Mouse (Mus musculus) lung, embryonic 16.5 days (tissue): ENCODE results near the gene Mmp11. TPM values are rescaled to one million over a fixed set of nuclear protein-coding genes. Genes with fewer than 3 reads are reported as not detected.
A peak's percentile ranks its signal among the peaks of the same experiment; 100 is the strongest.
"Not testable (repeated sequence)": the region's sequence is repeated elsewhere in the genome, so short reads cannot be mapped to it uniquely, and the experiment has no call there.

ENCODE experiments used
- ATAC-seq: fragments of 200-750 bp; cut with Nextera tagmentation; 2 replicates; pipeline ENCODE4 v1.8.0; 2017; ENCODE audit warnings: low read depth, mild to moderate bottlenecking, moderate library complexity
- H3K27ac ChIP-seq: fragments of 300-500 bp; sonication (generic); 2 replicates; pipeline ENCODE4 v1.5.1; 2014; ENCODE audit warnings: mild to moderate bottlenecking, control low read depth, low read length
- H3K27me3 ChIP-seq: fragments of 300-500 bp; sonication (generic); 2 replicates; pipeline ENCODE4 v1.6.1; 2014; ENCODE audit warnings: low read depth, low read length, mixed read lengths; ENCODE audit not compliant: control insufficient read depth, insufficient read depth
- H3K36me3 ChIP-seq: fragments of 300-500 bp; sonication (generic); 2 replicates; pipeline ENCODE4 v1.6.1; 2014; ENCODE audit warnings: low read length; ENCODE audit not compliant: control insufficient read depth, insufficient read depth
- H3K4me1 ChIP-seq: fragments of 300-500 bp; sonication (generic); replicated peaks from 2 replicates; pipeline ENCODE4 v1.6.1; 2014; ENCODE audit warnings: low read length, mixed read lengths; ENCODE audit not compliant: control insufficient read depth, insufficient read depth
- H3K4me2 ChIP-seq: fragments of 300-500 bp; sonication (generic); 2 replicates; pipeline ENCODE4 v1.6.1; 2014; ENCODE audit warnings: low read depth, low read length, control low read depth
- H3K4me3 ChIP-seq: fragments of 300-500 bp; sonication (generic); 2 replicates; pipeline ENCODE4 v1.5.1; 2014; ENCODE audit warnings: mild to moderate bottlenecking, low read length, control low read depth
- H3K9ac ChIP-seq: fragments of 300-500 bp; sonication (generic); 2 replicates; pipeline ENCODE4 v1.6.1; 2014; ENCODE audit warnings: low read length, control low read depth
- H3K9me3 ChIP-seq: fragments of 300-500 bp; sonication (generic); 2 replicates; pipeline ENCODE4 v1.6.1; 2016; ENCODE audit warnings: low read length; ENCODE audit not compliant: control insufficient read depth
- WGBS: fragments of 180-500 bp; shearing (Covaris S2); extraction: QIAGEN DNeasy Blood & Tissue Kit; methylation state at CpG from one replicate; pipeline ENCODE4 v1.1.7; 2014; 5-methylcytosine and 5-hydroxymethylcytosine counted together
- polyA plus RNA-seq: library from polyadenylated mRNA; unstranded; fragments of >200 nt; fragmentation: Nextera tagmentation; extraction: Ambion mirVana; gene quantifications from 2 replicates; pipeline ENCODE4 v1.2.1, GENCODE M21; 2015

Gene Mmp11
- polyA plus RNA-seq, 1 experiment from 2014 or later: 77.1 TPM

DNA sequence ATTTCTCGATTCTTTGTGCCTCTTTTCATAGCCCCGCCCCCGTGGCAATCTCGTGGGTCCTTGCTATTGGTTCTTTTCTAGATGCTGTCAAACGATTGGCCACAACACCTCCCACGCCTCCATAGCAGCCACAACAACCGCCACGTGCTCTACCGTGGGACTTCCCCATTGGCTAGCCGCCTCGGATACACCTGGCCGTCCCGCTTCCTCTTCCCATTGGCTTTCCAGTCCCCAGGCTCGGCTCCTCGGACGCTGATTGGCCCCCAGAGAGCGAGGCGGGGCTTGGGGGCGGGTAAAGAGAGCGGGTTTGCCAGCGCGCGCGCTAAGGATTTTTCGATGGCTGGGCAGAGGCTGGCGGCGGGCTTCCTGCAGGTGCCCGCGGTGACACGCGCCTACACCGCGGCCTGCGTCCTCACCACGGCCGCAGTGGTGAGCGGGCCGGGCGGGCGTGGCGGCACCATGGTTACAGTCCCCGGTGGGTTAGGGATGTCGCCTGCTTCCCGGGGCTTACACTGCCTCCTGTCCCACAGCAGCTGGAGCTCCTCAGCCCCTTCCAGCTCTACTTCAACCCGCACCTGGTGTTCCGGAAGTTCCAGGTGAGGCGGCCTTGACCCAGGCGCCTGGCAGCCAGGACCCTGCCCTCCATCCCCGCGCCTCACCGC is 43.1 kb downstream of the Mmp11 start, which contains the start of gene Derl3:
Gene Derl3, plus strand, starts transcription at position 325 of the 662 bp plus-strand sequence.
- peak within 1 kb of the TSS; percentile 75 for H3K4me2 ChIP-seq
- no peaks in the 10 kb centered on the region for H3K9me3 ChIP-seq
- H3K9ac ChIP-seq: peak within 1 kb of the TSS; percentile 45
- peak; percentile 98 for ATAC-seq
- H3K27ac ChIP-seq: 0 out of 2 replicates have a peak within 1 kb of the TSS, but pooled peaks have one; percentile 8
- H3K4me3 ChIP-seq: peak within 1 kb of the TSS; percentile 47
- H3K4me1 ChIP-seq: peaks cover 8% of the 10 kb centered on the region
- under 1% methylated on average over 45 of the region's 51 CpGs for WGBS
- H3K36me3 ChIP-seq: peaks cover 20% of the 10 kb centered on the region
- no peaks in the 10 kb centered on the region for H3K27me3 ChIP-seq

DNA sequence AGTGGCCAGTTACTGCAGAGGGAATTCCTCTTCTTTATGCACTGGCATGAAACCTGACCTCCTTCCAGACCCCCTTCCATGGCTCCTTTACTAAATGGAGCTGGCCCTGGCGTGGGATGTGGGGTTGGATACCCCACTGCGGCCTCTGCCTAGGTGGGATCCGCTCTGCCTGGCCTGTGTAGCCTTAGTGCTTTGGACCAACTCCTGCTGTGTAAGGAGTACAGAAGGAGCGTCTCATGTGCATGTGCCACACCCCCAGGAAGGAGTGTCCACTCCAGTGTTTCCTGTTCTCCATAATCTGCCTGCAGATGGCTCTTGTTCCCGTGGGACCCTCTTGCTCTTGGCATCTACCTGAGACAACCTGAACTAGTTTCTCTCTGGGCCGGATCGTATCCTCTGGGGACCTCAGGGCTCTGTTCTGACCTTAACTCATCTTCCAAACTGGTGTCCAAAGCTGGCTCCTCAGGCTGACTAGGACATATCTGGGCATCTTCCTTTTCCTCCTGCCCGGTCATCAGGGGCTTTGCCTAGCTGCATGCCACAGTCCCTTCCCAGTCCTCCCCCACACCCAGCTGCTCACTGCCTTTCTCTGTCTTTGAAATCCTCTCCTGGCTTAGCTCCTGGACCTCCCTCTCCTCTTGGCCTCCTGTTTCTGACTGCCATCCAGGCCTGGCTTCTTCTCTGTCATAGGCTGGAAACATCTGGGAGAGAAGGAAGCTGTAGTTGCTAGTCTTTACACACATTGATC is 46.7 kb downstream of the Mmp11 start:
- no peak overlapping the region for H3K4me3 ChIP-seq
- no peaks in the 10 kb centered on the region for H3K9me3 ChIP-seq
- no peak overlapping the region for H3K4me2 ChIP-seq
- H3K27me3 ChIP-seq: no peaks in the 10 kb centered on the region
- H3K9ac ChIP-seq: no peak overlapping the region
- H3K4me1 ChIP-seq: peaks cover 8% of the 10 kb centered on the region
- H3K36me3 ChIP-seq: no peaks in the 10 kb centered on the region
- H3K27ac ChIP-seq: no peak overlapping the region
- ATAC-seq: no peak
- WGBS: 26% methylated on average over 8 of the region's 8 CpGs

GRCm38 (mm10) chr10:75887504-75887903 is 48.8 kb downstream of the Mmp11 start:
- WGBS: 77% methylated on average over 5 of the region's 5 CpGs
- not testable (repeated sequence) for H3K4me1 ChIP-seq, ATAC-seq, H3K4me2 ChIP-seq, H3K27me3 ChIP-seq, H3K27ac ChIP-seq, H3K36me3 ChIP-seq, H3K4me3 ChIP-seq, H3K9me3 ChIP-seq, H3K9ac ChIP-seq

DNA sequence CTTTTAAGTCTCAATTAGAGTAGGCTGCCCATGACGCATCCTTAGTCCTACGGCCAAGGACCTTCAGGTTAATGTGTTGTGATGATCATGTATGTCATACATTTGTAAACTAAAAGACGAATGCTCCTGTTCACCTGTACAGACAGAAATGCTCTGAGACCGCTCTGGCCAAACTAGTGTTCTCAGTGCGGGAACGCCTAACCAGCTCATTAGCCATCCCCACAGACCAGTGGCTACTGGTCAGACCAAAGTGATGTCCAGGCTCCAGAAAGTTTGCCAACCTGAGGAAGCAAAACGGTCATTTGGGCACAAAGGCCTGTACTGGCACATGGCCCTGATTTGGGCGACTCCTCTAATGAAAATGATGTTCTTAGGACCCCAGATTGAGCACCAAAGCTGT is 51.6 kb downstream of the Mmp11 start:
- H3K36me3 ChIP-seq: no peaks in the 10 kb centered on the region
- H3K4me3 ChIP-seq: no peak overlapping the region
- no peak for ATAC-seq
- no peaks in the 10 kb centered on the region; the same call in 1 of the 2 replicates for H3K27me3 ChIP-seq
- H3K4me2 ChIP-seq: no peak overlapping the region
- H3K27ac ChIP-seq: no peak overlapping the region
- 92% methylated on average over 8 of the region's 8 CpGs for WGBS
- H3K9me3 ChIP-seq: no peaks in the 10 kb centered on the region
- H3K4me1 ChIP-seq: peaks cover 7% of the 10 kb centered on the region
- H3K9ac ChIP-seq: no peak overlapping the region

GRCm38 (mm10) chr10:75883232-75883552 is 53.1 kb downstream of the Mmp11 start:
- ATAC-seq: peak; percentile 74
- Histone ChIP-seq H3K27ac (no peak overlapping the region), H3K4me3 (no peak overlapping the region), H3K27me3 (no peaks in the 10 kb centered on the region; the same call in 1 of the 2 replicates), H3K4me2 (peak overlapping the region; percentile 32; the same call in 1 of the 2 replicates), H3K4me1 (peaks cover 7% of the 10 kb centered on the region), H3K9ac (no peak overlapping the region), H3K9me3 (no peaks in the 10 kb centered on the region), H3K36me3 (no peaks in the 10 kb centered on the region)
- WGBS: under 1% methylated on average over 10 of the region's 10 CpGs

DNA sequence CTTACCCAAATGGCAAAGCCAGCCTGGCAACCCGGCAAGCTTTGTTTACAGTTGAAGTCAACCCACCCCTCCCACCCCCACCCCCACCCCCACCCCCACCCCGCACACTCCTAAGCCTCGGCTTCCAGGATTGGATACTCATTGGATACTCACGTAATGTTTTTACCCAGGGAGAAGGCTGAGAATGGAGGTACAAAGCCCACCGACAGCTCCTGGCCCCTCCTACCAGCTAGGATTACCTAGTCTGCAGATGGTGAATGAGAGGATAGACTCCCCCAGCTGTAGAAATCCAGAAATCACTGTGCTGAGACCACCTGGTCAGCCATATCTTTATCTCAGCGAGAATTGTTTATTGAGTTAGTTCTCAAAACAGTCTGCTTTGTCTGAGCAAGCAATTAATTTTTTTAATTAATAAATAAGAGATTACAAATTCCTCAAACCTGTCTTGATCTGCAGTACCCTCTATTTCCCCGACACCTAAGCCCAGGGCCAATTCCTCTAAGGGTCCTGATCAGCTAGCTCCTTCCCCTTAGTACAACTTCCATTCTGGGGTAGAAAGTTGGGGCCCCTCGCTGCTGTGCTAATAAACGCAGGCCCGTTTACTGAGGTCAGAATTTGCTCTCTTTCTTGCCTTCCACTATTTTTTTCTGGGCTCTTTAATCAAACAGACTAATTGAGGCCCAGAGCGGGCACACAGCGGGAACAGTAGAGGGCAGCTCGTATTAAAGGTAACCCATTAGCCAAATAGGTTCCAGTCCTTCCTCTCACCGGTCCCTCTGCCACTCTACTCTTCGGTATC is 53.7 kb downstream of the Mmp11 start:
- no peak overlapping the region for H3K4me3 ChIP-seq
- peak overlapping the region; percentile 32; the same call in 1 of the 2 replicates for H3K4me2 ChIP-seq

GRCm38 (mm10) chr10:75881578-75882432 is 54.5 kb downstream of the Mmp11 start:
- Histone ChIP-seq H3K4me1 (peaks cover 7% of the 10 kb centered on the region), H3K9me3 (no peaks in the 10 kb centered on the region), H3K27me3 (no peaks in the 10 kb centered on the region; the same call in 1 of the 2 replicates), H3K36me3 (no peaks in the 10 kb centered on the region), H3K4me2 (no peak overlapping the region), H3K9ac (no peak overlapping the region), H3K4me3 (no peak overlapping the region), H3K27ac (no peak overlapping the region)
- no peak for ATAC-seq
- WGBS: 22% methylated on average over 20 of the region's 20 CpGs

More for the DNA sequence above, 53.7 kb downstream of the Mmp11 start:
- Histone ChIP-seq H3K9me3 (no peaks in the 10 kb centered on the region), H3K27ac (no peak overlapping the region), H3K9ac (no peak overlapping the region), H3K27me3 (no peaks in the 10 kb centered on the region; the same call in 1 of the 2 replicates), H3K4me1 (peaks cover 7% of the 10 kb centered on the region), H3K36me3 (no peaks in the 10 kb centered on the region)
- WGBS: 9% methylated on average over 15 of the region's 15 CpGs
- no peak for ATAC-seq

- Histone ChIP-seq H3K4me3 (no peak overlapping the region), H3K27ac (no peak overlapping the region), H3K9ac (no peak overlapping the region), H3K9me3 (no peaks in the 10 kb centered on the region), H3K4me1 (peaks cover 7% of the 10 kb centered on the region), H3K4me2 (no peak overlapping the region), H3K36me3 (no peaks in the 10 kb centered on the region), H3K27me3 (no peaks in the 10 kb centered on the region; the same call in 1 of the 2 replicates)
- ATAC-seq: no peak
- 39% methylated on average over 6 of the region's 6 CpGs for whole genome bisulfite sequencing
These were observed 55.3 kb downstream of the Mmp11 start for GRCm38 (mm10) chr10:75880771-75881577.
